Mouse (Mus musculus) stomach, postnatal 0 days (tissue): ENCODE data around the gene Il3. TPM values are rescaled to one million over a fixed set of nuclear protein-coding genes. Genes with fewer than 3 reads are reported as not detected.
A peak's percentile ranks its signal among the peaks of the same experiment; 100 is the strongest.

ENCODE experiments used
- ATAC-seq: fragments of 200-750 bp; cut with Nextera tagmentation; 2 replicates; pipeline ENCODE4 v1.8.0; 2017; ENCODE audit not compliant: low FRiP score, low TSS enrichment
- DNase-seq: peaks from one replicate; pipeline ENCODE4 v3.0.0-alpha.2; 2016; ENCODE audit warnings: low spot score
- H3K27ac ChIP-seq: fragments of 300-500 bp; sonication (generic); replicated peaks from 2 replicates; pipeline ENCODE4 v1.5.1; 2014; ENCODE audit warnings: mild to moderate bottlenecking, control low read depth
- H3K27me3 ChIP-seq: fragments of 300-500 bp; sonication (generic); 2 replicates; pipeline ENCODE4 v1.6.1; 2014; ENCODE audit warnings: low read length; ENCODE audit not compliant: control insufficient read depth, insufficient read depth
- H3K36me3 ChIP-seq: fragments of 300-500 bp; sonication (generic); 2 replicates; pipeline ENCODE4 v1.6.1; 2014; ENCODE audit warnings: low read length, mixed read lengths; ENCODE audit not compliant: control insufficient read depth, insufficient read depth
- H3K4me1 ChIP-seq: fragments of 300-500 bp; sonication (generic); replicated peaks from 2 replicates; pipeline ENCODE4 v1.6.1; 2014; ENCODE audit warnings: antibody characterized with exemption; ENCODE audit not compliant: control insufficient read depth, insufficient read depth
- H3K4me2 ChIP-seq: fragments of 300-500 bp; sonication (generic); replicated peaks from 2 replicates; pipeline ENCODE4 v1.6.1; 2014; ENCODE audit warnings: low read depth, mild to moderate bottlenecking, control low read depth, moderate library complexity
- H3K4me3 ChIP-seq: fragments of 300-500 bp; sonication (generic); 2 replicates; pipeline ENCODE4 v1.5.1; 2014; ENCODE audit warnings: low read depth, low read length, control low read depth
- H3K9ac ChIP-seq: fragments of 300-500 bp; sonication (generic); 2 replicates; pipeline ENCODE4 v1.6.1; 2014; ENCODE audit warnings: mild to moderate bottlenecking, low read length, control low read depth, mixed read lengths
- H3K9me3 ChIP-seq: fragments of 300-500 bp; sonication (generic); 2 replicates; pipeline ENCODE4 v1.6.1; 2016; ENCODE audit warnings: low read length; ENCODE audit not compliant: control insufficient read depth
- CTCF ChIP-seq: IDR thresholded peaks from 2 replicates; pipeline ENCODE4 v1.5.1; 2016; ENCODE audit warnings: antibody characterized with exemption, low read depth, mild to moderate bottlenecking, moderate library complexity
- EP300 ChIP-seq: optimal IDR thresholded peaks from 2 replicates; pipeline ENCODE3; 2016; ENCODE audit warnings: antibody characterized with exemption
- WGBS: fragments of 180-500 bp; shearing (Covaris S2); extraction: QIAGEN DNeasy Blood & Tissue Kit; methylation state at CpG from one replicate; pipeline ENCODE4 v1.1.7; 2014; 5-methylcytosine and 5-hydroxymethylcytosine counted together
- polyA plus RNA-seq: library from polyadenylated mRNA; unstranded; fragments of >200 nt; fragmentation: Nextera tagmentation; extraction: Ambion mirVana; gene quantifications from 2 replicates; pipeline ENCODE4 v1.2.1, GENCODE M21; 2015

The Il3 gene
- polyA plus RNA-seq, result not detected in 2 replicates

DNA sequence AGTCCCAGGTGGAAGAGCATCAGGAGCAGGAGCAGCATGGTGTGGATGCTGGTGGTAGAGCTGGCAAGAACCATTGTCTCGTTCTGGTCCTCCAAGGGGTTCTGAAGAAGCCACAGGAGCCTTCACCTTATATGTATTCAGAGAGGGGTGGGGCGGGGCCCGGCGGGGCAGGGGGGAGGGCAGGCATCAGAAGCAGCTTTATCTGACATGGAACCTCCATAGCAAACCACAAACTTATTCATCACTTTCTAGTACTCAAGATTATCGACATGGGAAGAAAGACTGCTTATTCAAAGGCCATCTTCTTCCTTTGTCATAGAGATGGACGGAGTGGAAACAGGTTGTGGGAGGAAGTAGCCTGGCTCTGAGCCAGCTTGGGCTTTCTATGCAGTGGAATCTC lies at the start of gene Il3:
Gene Il3, minus strand, starts transcription at position 101 of the 400 bp plus-strand sequence.
- WGBS, result 81% methylated on average over 6 of the region's 6 CpGs
- H3K4me2 ChIP-seq, result no peak within 1 kb of the TSS
- no peak for DNase-seq
- no peaks in the 10 kb centered on the region for H3K36me3 ChIP-seq
- H3K27ac ChIP-seq, result no peak within 1 kb of the TSS
- H3K9ac ChIP-seq, result no peak within 1 kb of the TSS
- no peaks in the 10 kb centered on the region for H3K4me1 ChIP-seq
- H3K27me3 ChIP-seq, result no peaks in the 10 kb centered on the region
- no peak for ATAC-seq
- H3K4me3 ChIP-seq, result no peak within 1 kb of the TSS
- H3K9me3 ChIP-seq, result no peaks in the 10 kb centered on the region
- TF ChIP-seq EP300, result no peak
- no peak for TF ChIP-seq CTCF

- H3K9ac ChIP-seq, result no peak overlapping the region
- H3K4me1 ChIP-seq, result no peaks in the 10 kb centered on the region
- TF ChIP-seq CTCF (no peak), EP300 (no peak)
- H3K4me3 ChIP-seq, result no peak overlapping the region
- H3K27me3 ChIP-seq, result no peaks in the 10 kb centered on the region
- ATAC-seq (no peak), DNase-seq (no peak)
- no peak overlapping the region for H3K27ac ChIP-seq
- no peaks in the 10 kb centered on the region for H3K9me3 ChIP-seq
- no peak overlapping the region for H3K4me2 ChIP-seq
- WGBS, result 89% methylated on average over 5 of the region's 5 CpGs
- H3K36me3 ChIP-seq, result no peaks in the 10 kb centered on the region
These were observed 48.3 kb upstream of the Il3 start for GRCm38 (mm10) chr11:54315336-54315735.

DNA sequence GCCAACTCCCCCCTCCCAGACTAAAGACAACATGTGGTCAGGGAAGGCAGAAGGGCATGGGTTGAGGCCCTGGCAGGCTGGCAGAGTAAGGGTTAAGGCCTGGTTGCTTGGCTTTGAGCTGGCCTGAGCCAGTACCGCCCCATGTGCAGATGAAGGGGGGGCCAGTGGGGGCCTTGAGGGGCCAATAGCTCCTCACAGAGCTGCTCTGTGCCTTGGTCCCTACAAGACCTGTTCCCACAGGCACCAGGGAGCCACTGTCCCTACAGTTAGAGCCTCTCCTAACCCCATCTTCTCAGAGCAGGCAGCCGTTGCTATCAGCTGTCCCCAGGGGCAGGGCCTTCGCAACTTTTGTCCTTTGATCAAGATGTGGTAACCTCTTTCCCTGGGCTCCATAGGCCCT lies 47.7 kb upstream of the Il3 start:
- no peak overlapping the region for H3K9ac ChIP-seq
- H3K4me2 ChIP-seq, result no peak overlapping the region
- ATAC-seq, result no peak
- DNase-seq, result no peak
- no peaks in the 10 kb centered on the region for H3K27me3 ChIP-seq
- 20% methylated on average over 3 of the region's 3 CpGs for WGBS
- H3K27ac ChIP-seq, result no peak overlapping the region
- H3K4me1 ChIP-seq, result no peaks in the 10 kb centered on the region
- H3K9me3 ChIP-seq, result no peaks in the 10 kb centered on the region
- no peak for TF ChIP-seq CTCF
- TF ChIP-seq EP300, result no peak
- no peaks in the 10 kb centered on the region for H3K36me3 ChIP-seq
- no peak overlapping the region for H3K4me3 ChIP-seq

- no peak overlapping the region for H3K4me2 ChIP-seq
- ATAC-seq, result no peak
- H3K27me3 ChIP-seq, result no peaks in the 10 kb centered on the region
- no peaks in the 10 kb centered on the region for H3K36me3 ChIP-seq
- H3K9me3 ChIP-seq, result no peaks in the 10 kb centered on the region
- no peak overlapping the region for H3K4me3 ChIP-seq
- no peak for TF ChIP-seq EP300
- TF ChIP-seq CTCF, result no peak
- DNase-seq, result no peak
- H3K9ac ChIP-seq, result no peak overlapping the region
- H3K27ac ChIP-seq, result no peak overlapping the region
- H3K4me1 ChIP-seq, result no peaks in the 10 kb centered on the region
- WGBS, result 83% methylated on average over 7 of the region's 7 CpGs
These were observed 46.6 kb upstream of the Il3 start for GRCm38 (mm10) chr11:54313391-54314360.

GRCm38 (mm10) chr11:54312603-54313002 lies 45.5 kb upstream of the Il3 start:
- ATAC-seq, result no peak; the same call in 1 of the 2 replicates
- Histone ChIP-seq H3K4me2 (no peak overlapping the region), H3K27ac (no peak overlapping the region), H3K9me3 (no peaks in the 10 kb centered on the region), H3K9ac (no peak overlapping the region), H3K4me3 (no peak overlapping the region), H3K27me3 (no peaks in the 10 kb centered on the region), H3K4me1 (no peaks in the 10 kb centered on the region), H3K36me3 (no peaks in the 10 kb centered on the region)
- TF ChIP-seq EP300 (no peak), CTCF (no peak)
- 35% methylated on average over 1 of the region's 1 CpGs for WGBS
- DNase-seq, result no peak

DNA sequence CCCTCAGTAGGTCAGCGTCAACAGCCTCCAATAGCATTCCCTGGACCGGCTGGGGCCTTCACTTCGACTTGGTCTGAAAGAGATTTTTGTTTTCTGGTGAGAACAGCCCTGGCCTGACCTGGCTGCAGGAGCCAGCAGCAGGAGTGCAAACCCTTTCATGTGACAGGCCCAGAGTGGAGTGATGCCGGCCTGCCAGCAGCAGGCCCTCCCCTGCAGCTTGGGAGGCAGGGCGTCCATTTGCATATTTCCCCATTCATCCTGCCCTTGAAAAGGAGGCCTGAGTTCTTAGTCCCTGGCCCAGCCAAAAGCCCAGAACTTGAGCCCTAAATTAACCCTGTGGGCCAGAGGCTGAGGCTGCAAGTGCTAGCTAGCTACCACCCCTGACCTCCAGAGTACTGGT lies 44.9 kb upstream of the Il3 start:
- Histone ChIP-seq H3K27ac (no peak overlapping the region), H3K9me3 (no peaks in the 10 kb centered on the region), H3K9ac (no peak overlapping the region), H3K4me1 (no peaks in the 10 kb centered on the region), H3K4me2 (no peak overlapping the region), H3K36me3 (no peaks in the 10 kb centered on the region), H3K4me3 (no peak overlapping the region), H3K27me3 (no peaks in the 10 kb centered on the region)
- DNase-seq, result peak; percentile 24
- no peak for ATAC-seq
- 25% methylated on average over 5 of the region's 5 CpGs for WGBS
- no peak for TF ChIP-seq CTCF
- no peak for TF ChIP-seq EP300
